Mouse (Mus musculus): ENCODE data around the gene Ppp5c.

DNA sequence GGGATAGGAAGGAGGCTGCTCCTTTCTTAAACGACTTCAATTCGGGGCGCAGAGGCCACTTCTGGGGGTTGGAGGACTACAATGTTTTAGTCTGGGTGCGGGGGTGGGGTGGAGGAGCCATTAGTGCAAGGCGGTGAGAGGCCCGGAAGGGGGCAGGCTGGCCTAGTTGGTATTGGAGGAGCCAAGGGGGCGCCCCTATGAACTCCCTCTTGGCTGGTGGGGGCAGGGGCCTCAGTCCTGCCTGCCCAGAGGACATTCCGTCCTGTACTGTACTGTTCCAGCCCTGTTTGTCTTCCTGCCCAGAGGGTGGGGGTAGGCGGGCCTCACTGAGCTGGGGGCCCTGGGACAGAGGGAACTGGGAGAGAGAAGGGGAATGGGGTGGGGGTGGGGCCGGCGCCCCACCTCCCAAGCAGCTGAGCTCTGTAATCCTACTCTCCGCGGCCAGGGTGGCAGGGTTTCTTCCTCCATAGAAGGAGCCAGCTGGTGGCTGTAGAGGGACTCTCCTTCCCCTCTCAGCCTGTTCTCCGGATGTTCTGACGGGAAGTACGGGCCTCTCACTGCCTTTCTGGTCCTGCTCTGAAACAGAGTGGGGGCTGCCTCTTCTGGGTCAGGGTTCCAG, 30.5 kb upstream of the Ppp5c start:
- TF ChIP-seq EP300 (IDR thresholded peaks at IDR 0.05; ENCODE audit: insufficient read depth, low read depth, low read length) (peak; percentile 100), CTCF (IDR thresholded peaks at IDR 0.05) (peak; percentile 61), POLR2A (IDR thresholded peaks at IDR 0.05; ENCODE audit: insufficient read depth, low read depth, low read length) (peak; percentile 80)

All from heart, adult 2 months (tissue).